ENCODE assay signal across 8 mouse cellular contexts in the genomic region with DNA sequence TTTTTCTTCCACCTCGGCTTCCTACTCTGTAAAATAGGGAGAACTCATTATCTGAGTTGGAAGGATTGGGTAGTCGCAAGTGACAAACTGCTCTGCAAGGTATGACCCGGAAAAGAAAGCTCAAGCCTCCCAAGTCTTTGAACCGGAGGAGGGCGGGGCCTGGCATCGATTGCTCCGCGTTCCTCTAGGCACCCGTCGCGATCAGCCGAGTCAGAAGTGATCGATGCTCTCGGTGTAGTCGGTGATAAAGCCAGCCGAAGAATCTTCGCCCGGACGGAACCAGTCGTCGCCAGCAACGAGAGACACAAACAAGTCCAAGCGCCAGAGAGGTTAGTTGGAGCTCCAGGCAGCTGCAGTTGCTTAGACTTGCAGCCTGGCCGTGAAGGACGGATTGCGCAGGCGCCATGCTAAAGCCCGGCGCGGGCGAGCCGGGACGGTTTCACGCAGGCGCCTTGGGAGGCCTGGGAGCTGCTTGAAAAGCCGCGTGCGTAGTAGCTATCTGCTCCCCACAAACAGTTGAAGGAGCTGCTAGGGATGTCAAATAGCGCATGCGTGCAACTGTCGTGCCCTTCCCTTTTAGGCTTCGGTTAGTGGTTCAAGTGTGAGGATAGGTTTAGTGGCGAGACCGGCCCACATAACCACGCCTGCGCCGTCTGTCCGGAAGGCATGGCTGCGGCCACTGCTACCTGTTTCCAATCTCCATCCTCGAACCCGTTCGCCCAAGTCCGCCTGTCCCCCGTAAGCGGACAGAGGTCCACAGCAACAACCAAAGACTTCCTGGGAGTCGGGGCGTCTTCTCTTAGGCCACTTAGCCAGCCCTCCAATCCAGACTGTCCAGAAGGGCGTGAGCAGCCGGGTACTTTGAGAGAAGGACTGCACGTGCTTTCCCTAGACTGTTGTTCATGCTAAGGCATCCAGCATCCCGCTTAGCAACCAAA. TPM values are rescaled to one million over a fixed set of nuclear protein-coding genes. Genes with fewer than 3 reads are reported as not detected.
DNase-seq lines count a peak whose midpoint lies in the region; ATAC-seq and TF ChIP-seq lines count a peak whose summit lies in the region.

A gene (plus strand): TSS at position 213 of the 938 bp plus-strand sequence.

- peak within 1 kb of the TSS; percentile 63 for H3K4me3 ChIP-seq in cortical plate, adult 2 months (ENCODE audit: insufficient read depth, low read length)
- peak within 1 kb of the TSS; percentile 95 for H3K4me3 ChIP-seq in megakaryocyte, embryonic 14.5 days (replicated peaks)

- peak; percentile 89 to 93 for DNase-seq in gastrocnemius, adult 8-10 months (ENCODE audit: low spot score in 2 of 2)
- DNase-seq in hindlimb bud, embryonic 11.5 days (ENCODE audit: extremely low spot score, low read depth, low spot score) = peak; percentile 95
- peak; percentile 83 to 89 for DNase-seq in left cerebral cortex, adult 8-10 months (ENCODE audit: low spot score in 2 of 2)
- peak; percentile 94 to 95 for DNase-seq in right cerebral cortex, postnatal 10 days (ENCODE audit: low spot score in 2 of 2)
- DNase-seq in urinary bladder, postnatal 25 days (ENCODE audit: low spot score) = peak; percentile 86

- H3K9me3 ChIP-seq in megakaryocyte, embryonic 14.5 days = peaks cover 5% of the 10 kb centered on the region

- TF ChIP-seq CTCF in cortical plate, adult 2 months (IDR thresholded peaks at IDR 0.05; ENCODE audit: extremely low read depth, insufficient read depth, low read length) = no peak

- H3K4me1 ChIP-seq in cortical plate, adult 2 months (ENCODE audit: control insufficient read depth, insufficient read depth, low read length) = peaks cover 5% of the 10 kb centered on the region; the same call in 1 of the 2 replicates
- H3K4me1 ChIP-seq in megakaryocyte, embryonic 14.5 days = peaks cover 49% of the 10 kb centered on the region

- peak; percentile 89 for ATAC-seq in activated CD4-positive, CD25-positive, alpha-beta regulatory T cell, adult 4 months

- H3K27ac ChIP-seq in cortical plate, adult 2 months (ENCODE audit: insufficient read depth, low read length) = peak within 1 kb of the TSS; percentile 96

- no peaks in the 10 kb centered on the region for H3K27me3 ChIP-seq in megakaryocyte, embryonic 14.5 days (replicated peaks)

- peak; percentile 71 for TF ChIP-seq POLR2A in cortical plate, adult 2 months (IDR thresholded peaks at IDR 0.05; ENCODE audit: extremely low read depth, insufficient read depth, low read length)

- H3K36me3 ChIP-seq in megakaryocyte, embryonic 14.5 days (replicated peaks; ENCODE audit: low read length) = peaks cover 11% of the 10 kb centered on the region

RNA-seq across cellular contexts. Expression of the gene that starts here (rescaled TPM):
- polyA plus RNA-seq in activated CD4-positive, CD25-positive, alpha-beta regulatory T cell, adult 4 months (2017; shearing (Covaris generic)) = 1 to 10 TPM; 4.0 to 4.8 TPM
- polyA plus RNA-seq in cortical plate, adult 2 months (2012; rRNA removed) = 5.5 TPM in 2 replicates
- total RNA-seq in gastrocnemius, adult 8-10 months (2022) = 1 to 10 TPM; 6.4 to 7.6 (median 6.7) TPM
- total RNA-seq in left cerebral cortex, adult 8-10 months (2022) = 1 to 10 TPM; 4.7 to 5.4 (median 5.3) TPM
- 0.54 and 2.6 TPM in 2 replicates for polyA plus RNA-seq in megakaryocyte, embryonic 14.5 days (2012; ENCODE audit: insufficient read depth, low replicate concordance)

Comparison
In these comparisons a context has a peak if more than half of its experiments do, and no peak if none do; other contexts are left out.
1. Peak in every context shown above with its lines: DNase-seq, ATAC-seq, H3K4me3 ChIP-seq and H3K27ac ChIP-seq.